Mouse (Mus musculus): Measurements from ENCODE around the gene Hist1h2ao. TPM values are rescaled to one million over a fixed set of nuclear protein-coding genes. Genes with fewer than 3 reads are reported as not detected.
"Not testable (repeated sequence)": the region's sequence is repeated elsewhere in the genome, so short reads cannot be mapped to it uniquely, and the experiment has no call there.

The Hist1h2ao gene
- polyA plus RNA-seq, 1 experiment, result not detected

GRCm38 (mm10) chr13:21789925-21790324 is 20.3 kb upstream of the Hist1h2ao start:
- H3K27ac ChIP-seq (ENCODE audit: insufficient read depth, low read depth, low read length), result no peak overlapping the region
- H3K36me3 ChIP-seq (ENCODE audit: control insufficient read depth, insufficient read depth, low read length), result no peaks in the 10 kb centered on the region
- H3K4me3 ChIP-seq (ENCODE audit: low read depth, low read length), result no peak overlapping the region
- TF ChIP-seq POLR2A (IDR thresholded peaks at IDR 0.05; ENCODE audit: low read depth, low read length) (no peak), CTCF (IDR thresholded peaks at IDR 0.05; ENCODE audit: extremely low read depth, insufficient read length, insufficient replicate concordance, low read depth, low read length) (no peak)
- WGBS, result 53% methylated on average over 6 of the region's 6 CpGs
- no peaks in the 10 kb centered on the region for H3K4me1 ChIP-seq (ENCODE audit: control insufficient read depth, insufficient read depth, insufficient read length, low read length)
- H3K27me3 ChIP-seq (ENCODE audit: control insufficient read depth, insufficient read depth, low read length), result no peaks in the 10 kb centered on the region

DNA sequence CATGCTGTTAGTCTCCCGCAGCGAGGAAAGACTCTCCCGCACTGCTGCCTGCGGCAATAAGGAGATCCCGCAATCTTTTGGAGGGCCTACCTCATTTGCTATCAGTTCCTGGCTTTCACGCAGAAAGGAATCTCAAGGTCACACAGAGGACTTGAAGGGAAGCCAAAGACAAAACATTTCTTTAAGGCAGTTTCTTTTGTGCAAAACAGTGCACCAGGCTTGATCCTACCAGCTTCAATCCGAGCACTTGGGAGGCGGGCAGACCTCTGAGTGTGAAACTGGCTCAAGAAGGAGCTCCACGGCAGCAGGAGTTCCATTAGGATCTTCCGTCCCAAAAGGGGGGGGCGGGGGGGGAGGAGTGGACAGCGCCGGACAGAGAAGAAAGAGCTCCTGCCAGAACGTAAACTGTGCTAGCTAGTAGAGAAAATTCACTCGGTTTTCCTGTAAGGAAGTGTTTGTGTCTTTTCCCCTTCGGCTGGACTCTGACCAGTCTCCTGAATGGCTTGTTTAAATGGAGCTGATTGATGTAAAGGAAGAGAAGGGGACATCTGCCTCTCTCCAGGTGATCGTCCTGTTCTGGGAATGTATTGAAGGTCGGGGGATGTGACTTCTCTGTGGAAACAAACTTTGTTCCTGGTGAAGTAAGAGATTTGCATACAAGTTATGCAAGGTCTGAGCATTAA is 19.5 kb upstream of the Hist1h2ao start:
- no peaks in the 10 kb centered on the region for H3K4me1 ChIP-seq (ENCODE audit: control insufficient read depth, insufficient read depth, insufficient read length, low read length)
- H3K36me3 ChIP-seq (ENCODE audit: control insufficient read depth, insufficient read depth, low read length), result no peaks in the 10 kb centered on the region
- no peak overlapping the region for H3K27ac ChIP-seq (ENCODE audit: insufficient read depth, low read depth, low read length)
- H3K27me3 ChIP-seq (ENCODE audit: control insufficient read depth, insufficient read depth, low read length), result no peaks in the 10 kb centered on the region
- peak overlapping the region; percentile 35 for H3K4me3 ChIP-seq (ENCODE audit: low read depth, low read length)
- TF ChIP-seq CTCF (IDR thresholded peaks at IDR 0.05; ENCODE audit: extremely low read depth, insufficient read length, insufficient replicate concordance, low read depth, low read length) (no peak), POLR2A (IDR thresholded peaks at IDR 0.05; ENCODE audit: low read depth, low read length) (no peak)
- 12% methylated on average over 18 of the region's 18 CpGs for WGBS

- TF ChIP-seq POLR2A (IDR thresholded peaks at IDR 0.05; ENCODE audit: low read depth, low read length), result no peak
- TF ChIP-seq CTCF (IDR thresholded peaks at IDR 0.05; ENCODE audit: extremely low read depth, insufficient read length, insufficient replicate concordance, low read depth, low read length), result no peak
- Histone ChIP-seq H3K4me3 (ENCODE audit: low read depth, low read length) (no peak overlapping the region), H3K4me1 (ENCODE audit: control insufficient read depth, insufficient read depth, insufficient read length, low read length) (no peaks in the 10 kb centered on the region), H3K27ac (ENCODE audit: insufficient read depth, low read depth, low read length) (no peak overlapping the region), H3K27me3 (ENCODE audit: control insufficient read depth, insufficient read depth, low read length) (no peaks in the 10 kb centered on the region), H3K36me3 (ENCODE audit: control insufficient read depth, insufficient read depth, low read length) (no peaks in the 10 kb centered on the region)
- WGBS, result 92% methylated on average over 7 of the region's 7 CpGs
Measured at GRCm38 (mm10) chr13:21795584-21795983, 14.7 kb upstream of the Hist1h2ao start.

DNA sequence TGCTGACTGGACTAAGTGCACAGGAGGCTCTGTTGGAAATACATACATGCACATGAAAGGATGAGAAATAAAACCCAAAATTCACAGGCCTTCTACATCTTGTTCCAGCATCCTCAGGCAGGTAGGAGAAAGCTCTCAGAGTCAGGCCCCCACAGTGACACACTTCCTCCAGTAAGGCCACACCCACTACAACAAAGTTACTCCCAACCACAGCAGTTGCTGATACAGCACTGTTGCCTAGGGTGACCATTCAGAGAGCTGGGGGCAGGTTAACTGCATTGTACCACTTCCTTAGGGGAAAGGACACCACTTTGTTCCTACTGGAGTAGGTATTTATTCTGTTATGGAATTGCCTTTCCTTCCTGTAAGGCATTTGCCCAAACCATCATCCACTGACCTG is 13.1 kb upstream of the Hist1h2ao start:
- not testable (repeated sequence) for H3K27me3 ChIP-seq (ENCODE audit: control insufficient read depth, insufficient read depth, low read length); H3K27ac ChIP-seq (ENCODE audit: insufficient read depth, low read depth, low read length); H3K36me3 ChIP-seq (ENCODE audit: control insufficient read depth, insufficient read depth, low read length); H3K4me1 ChIP-seq (ENCODE audit: control insufficient read depth, insufficient read depth, insufficient read length, low read length); H3K4me3 ChIP-seq (ENCODE audit: low read depth, low read length)

- WGBS, result no CpG with 5 or more reads among the region's 4 CpGs
- H3K4me1 ChIP-seq (ENCODE audit: control insufficient read depth, insufficient read depth, insufficient read length, low read length), result not testable (repeated sequence)
Measured at GRCm38 (mm10) chr13:21803058-21803457, 7.2 kb upstream of the Hist1h2ao start.

GRCm38 (mm10) chr13:21811074-21811473 is 809 bp downstream of the Hist1h2ao start:
- H3K27me3 ChIP-seq (ENCODE audit: control insufficient read depth, insufficient read depth, low read length); H3K4me3 ChIP-seq (ENCODE audit: low read depth, low read length); H3K27ac ChIP-seq (ENCODE audit: insufficient read depth, low read depth, low read length); H3K36me3 ChIP-seq (ENCODE audit: control insufficient read depth, insufficient read depth, low read length); H3K4me1 ChIP-seq (ENCODE audit: control insufficient read depth, insufficient read depth, insufficient read length, low read length): not testable (repeated sequence)
- WGBS, result no CpG with 5 or more reads among the region's 8 CpGs

More at GRCm38 (mm10) chr13:21803058-21803457, 7.2 kb upstream of the Hist1h2ao start:
- not testable (repeated sequence) for H3K27me3 ChIP-seq (ENCODE audit: control insufficient read depth, insufficient read depth, low read length); H3K4me3 ChIP-seq (ENCODE audit: low read depth, low read length); H3K27ac ChIP-seq (ENCODE audit: insufficient read depth, low read depth, low read length); H3K36me3 ChIP-seq (ENCODE audit: control insufficient read depth, insufficient read depth, low read length)

DNA sequence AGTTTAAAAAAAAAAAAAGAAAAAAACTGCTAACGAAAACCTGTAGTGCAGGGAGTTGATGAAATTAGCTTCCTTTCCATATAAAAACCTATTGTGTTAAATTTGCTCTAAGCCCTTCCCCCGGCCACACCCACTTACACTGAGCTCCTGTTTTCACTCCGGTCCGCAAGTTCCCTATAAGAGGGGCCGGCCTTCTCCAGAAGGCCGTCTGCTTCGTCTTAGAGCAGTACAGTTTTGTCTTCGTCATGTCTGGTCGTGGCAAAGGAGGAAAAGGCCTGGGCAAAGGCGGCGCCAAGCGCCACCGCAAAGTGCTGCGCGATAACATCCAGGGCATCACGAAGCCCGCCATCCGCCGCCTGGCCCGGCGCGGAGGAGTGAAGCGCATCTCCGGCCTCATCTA is 1.3 kb downstream of the Hist1h2ao start, which contains the start of gene Hist1h4m:
TSS of gene Hist1h4m (plus strand) at position 208 of the 400 bp plus-strand sequence.
- not testable (repeated sequence) for H3K4me1 ChIP-seq (ENCODE audit: control insufficient read depth, insufficient read depth, insufficient read length, low read length); H3K36me3 ChIP-seq (ENCODE audit: control insufficient read depth, insufficient read depth, low read length); H3K27me3 ChIP-seq (ENCODE audit: control insufficient read depth, insufficient read depth, low read length)
- WGBS, result no CpG with 5 or more reads among the region's 24 CpGs
- peak within 1 kb of the TSS; percentile 62; the same call in 1 of the 2 replicates for H3K27ac ChIP-seq (ENCODE audit: insufficient read depth, low read depth, low read length)
- peak within 1 kb of the TSS; percentile 46 for H3K4me3 ChIP-seq (ENCODE audit: low read depth, low read length)

DNA sequence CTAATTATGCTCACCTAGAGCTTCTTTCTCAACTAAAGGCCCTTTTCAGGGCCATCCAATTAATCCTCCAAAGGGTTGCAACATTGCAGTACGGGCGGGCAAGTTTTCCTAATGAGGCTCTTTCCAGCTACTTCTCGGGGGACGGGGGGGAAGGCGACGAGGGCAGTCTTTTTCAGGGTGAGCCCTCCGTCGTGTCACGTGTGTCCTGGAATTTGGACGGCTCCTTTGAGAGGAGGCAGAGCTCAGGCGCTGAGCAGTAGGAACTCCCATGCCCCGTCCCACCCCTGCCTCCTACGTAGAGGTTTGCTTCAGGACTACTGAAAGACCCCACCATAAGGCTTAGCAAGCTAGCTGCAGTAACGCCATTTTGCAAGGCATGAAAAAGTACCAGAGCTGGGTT is 1.8 kb downstream of the Hist1h2ao start:
- H3K36me3 ChIP-seq (ENCODE audit: control insufficient read depth, insufficient read depth, low read length); H3K27me3 ChIP-seq (ENCODE audit: control insufficient read depth, insufficient read depth, low read length); H3K4me1 ChIP-seq (ENCODE audit: control insufficient read depth, insufficient read depth, insufficient read length, low read length): not testable (repeated sequence)
- WGBS, result under 1% methylated on average over 14 of the region's 14 CpGs
- Histone ChIP-seq H3K27ac (ENCODE audit: insufficient read depth, low read depth, low read length) (peak overlapping the region; percentile 62; the same call in 1 of the 2 replicates), H3K4me3 (ENCODE audit: low read depth, low read length) (peak overlapping the region; percentile 46)

- not testable (repeated sequence) for H3K27me3 ChIP-seq (ENCODE audit: control insufficient read depth, insufficient read depth, low read length); H3K36me3 ChIP-seq (ENCODE audit: control insufficient read depth, insufficient read depth, low read length); H3K4me1 ChIP-seq (ENCODE audit: control insufficient read depth, insufficient read depth, insufficient read length, low read length); H3K4me3 ChIP-seq (ENCODE audit: low read depth, low read length); H3K27ac ChIP-seq (ENCODE audit: insufficient read depth, low read depth, low read length)
- WGBS, result 60% methylated on average over 7 of the region's 16 CpGs
Measured at GRCm38 (mm10) chr13:21820082-21820890, 10.0 kb downstream of the Hist1h2ao start.

Data from small intestine, adult 2 months (tissue).